Mouse (Mus musculus) neural tube, embryonic 15.5 days (tissue): ENCODE measurements around the gene Tmprss13. TPM values are rescaled to one million over a fixed set of nuclear protein-coding genes. Genes with fewer than 3 reads are reported as not detected.

Source experiments
- ATAC-seq: fragments of 200-750 bp; cut with Nextera tagmentation; 2 replicates; pipeline ENCODE4 v1.8.0; 2017; ENCODE audit warnings: mild to moderate bottlenecking, moderate TSS enrichment, moderate library complexity; ENCODE audit not compliant: low FRiP score
- H3K27ac ChIP-seq: fragments of 300-500 bp; sonication (generic); replicated peaks from 2 replicates; pipeline ENCODE4 v1.5.1; 2015; ENCODE audit warnings: mild to moderate bottlenecking, inconsistent platforms
- H3K27me3 ChIP-seq: fragments of 300-500 bp; sonication (generic); replicated peaks from 2 replicates; pipeline ENCODE4 v1.6.1; 2015; ENCODE audit warnings: inconsistent platforms
- H3K36me3 ChIP-seq: fragments of 300-500 bp; sonication (generic); 2 replicates; pipeline ENCODE4 v1.6.1; 2015; ENCODE audit warnings: inconsistent platforms
- H3K4me1 ChIP-seq: fragments of 300-500 bp; sonication (generic); 2 replicates; pipeline ENCODE4 v1.6.1; 2015; ENCODE audit warnings: inconsistent platforms
- H3K4me2 ChIP-seq: fragments of 300-500 bp; sonication (generic); 2 replicates; pipeline ENCODE4 v1.6.1; 2015; ENCODE audit warnings: inconsistent platforms, mild to moderate bottlenecking, moderate library complexity
- H3K4me3 ChIP-seq: fragments of 300-500 bp; sonication (generic); replicated peaks from 2 replicates; pipeline ENCODE4 v1.5.1; 2015; ENCODE audit warnings: mild to moderate bottlenecking, inconsistent platforms
- H3K9ac ChIP-seq: fragments of 300-500 bp; sonication (generic); replicated peaks from 2 replicates; pipeline ENCODE4 v1.6.1; 2015; ENCODE audit warnings: mild to moderate bottlenecking, inconsistent platforms
- H3K9me3 ChIP-seq: fragments of 300-500 bp; sonication (generic); replicated peaks from 2 replicates; pipeline ENCODE4 v1.6.1; 2016; ENCODE audit warnings: inconsistent platforms
- WGBS: fragments of 180-500 bp; shearing (Covaris S2); methylation state at CpG from one replicate; pipeline ENCODE4 v1.1.7; 2015; ENCODE audit warnings: mixed read lengths; 5-methylcytosine and 5-hydroxymethylcytosine counted together
- polyA plus RNA-seq: library from polyadenylated mRNA; unstranded; fragments of >200 nt; fragmentation: Nextera tagmentation; extraction: Ambion mirVana; gene quantifications from 2 replicates; pipeline ENCODE4 v1.2.1, GENCODE M21; 2015

Tmprss13 gene
- polyA plus RNA-seq, 1 experiment from 2014 or later, result 0.04 TPM

DNA sequence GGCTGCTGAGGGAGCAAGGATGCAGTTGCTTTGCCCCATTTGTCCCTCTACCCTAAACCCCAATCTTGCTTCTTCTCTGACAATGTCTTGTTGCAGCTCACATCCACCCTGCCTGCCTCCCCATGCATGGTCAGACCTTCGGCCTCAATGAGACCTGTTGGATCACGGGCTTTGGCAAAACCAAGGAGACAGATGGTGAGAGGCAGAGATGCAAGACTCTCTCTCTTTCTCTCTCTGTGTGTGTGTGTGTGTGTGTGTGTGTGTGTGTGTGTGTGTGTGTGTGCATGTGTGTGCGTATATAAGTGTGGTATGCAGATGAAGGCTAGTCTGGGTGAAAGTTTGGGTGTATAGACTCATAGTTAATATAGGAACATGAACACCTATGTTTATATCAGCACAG lies 24.2 kb downstream of the Tmprss13 start:
- no peaks in the 10 kb centered on the region for H3K4me1 ChIP-seq
- 92% methylated on average over 3 of the region's 3 CpGs for WGBS
- 0 out of 2 replicates have a peak, but pooled peaks cover 3% of the 10 kb centered on the region for H3K27me3 ChIP-seq
- ATAC-seq, result no peak
- H3K4me3 ChIP-seq, result no peak overlapping the region
- H3K9me3 ChIP-seq, result no peaks in the 10 kb centered on the region
- no peak overlapping the region for H3K27ac ChIP-seq
- no peak overlapping the region for H3K9ac ChIP-seq
- H3K4me2 ChIP-seq, result no peak overlapping the region
- H3K36me3 ChIP-seq, result no peaks in the 10 kb centered on the region

DNA sequence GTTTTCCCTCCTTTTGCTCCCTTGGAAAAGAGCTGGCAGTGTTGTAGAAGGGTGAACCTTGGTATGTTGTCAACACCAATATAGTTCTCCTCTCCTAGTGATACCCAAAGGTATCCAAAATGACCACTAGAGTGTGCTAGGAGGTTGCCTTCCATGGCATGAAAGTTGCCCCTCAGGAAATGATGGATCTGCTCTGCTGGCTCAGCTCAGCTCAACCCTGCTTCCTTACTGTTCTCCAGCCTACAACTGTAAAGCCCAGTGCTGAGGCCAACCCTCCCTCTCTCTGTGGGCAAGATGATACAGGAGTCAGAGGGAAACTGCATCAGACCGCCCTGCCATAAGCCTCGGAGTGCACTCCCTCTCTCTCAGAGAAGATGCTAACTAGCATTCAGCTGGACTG lies 26.6 kb downstream of the Tmprss13 start:
- Histone ChIP-seq H3K4me1 (no peaks in the 10 kb centered on the region), H3K4me3 (no peak overlapping the region), H3K27me3 (0 out of 2 replicates have a peak, but pooled peaks cover 3% of the 10 kb centered on the region), H3K27ac (no peak overlapping the region), H3K36me3 (no peaks in the 10 kb centered on the region), H3K9ac (no peak overlapping the region), H3K9me3 (no peaks in the 10 kb centered on the region), H3K4me2 (no peak overlapping the region)
- ATAC-seq, result no peak
- WGBS, result 75% methylated on average over 2 of the region's 2 CpGs

DNA sequence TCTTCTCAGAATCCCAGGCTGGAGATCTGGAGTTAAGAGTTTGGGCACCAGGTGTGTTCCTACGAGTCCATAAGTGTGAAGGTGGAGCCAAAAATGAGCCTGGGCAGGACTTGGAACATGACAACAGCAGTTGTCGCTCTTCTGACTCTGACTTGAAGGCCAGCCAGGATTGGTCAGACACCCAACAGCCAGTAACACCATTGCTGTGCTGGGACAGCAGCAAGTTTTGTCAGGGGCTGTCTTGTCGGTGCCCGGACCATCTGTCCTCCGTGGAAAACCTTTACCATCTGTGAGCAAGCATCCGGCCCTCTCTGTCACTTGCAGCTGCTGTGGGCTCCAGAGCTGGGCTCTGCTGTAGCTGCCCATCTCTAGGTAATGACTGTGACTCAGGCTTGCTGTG lies 27.4 kb downstream of the Tmprss13 start:
- 77% methylated on average over 6 of the region's 6 CpGs for WGBS
- no peak for ATAC-seq
- H3K4me3 ChIP-seq, result no peak overlapping the region
- no peak overlapping the region for H3K9ac ChIP-seq
- H3K27me3 ChIP-seq, result 0 out of 2 replicates have a peak, but pooled peaks cover 3% of the 10 kb centered on the region
- H3K9me3 ChIP-seq, result no peaks in the 10 kb centered on the region
- no peak overlapping the region for H3K4me2 ChIP-seq
- no peaks in the 10 kb centered on the region for H3K4me1 ChIP-seq
- H3K27ac ChIP-seq, result no peak overlapping the region
- no peaks in the 10 kb centered on the region for H3K36me3 ChIP-seq

DNA sequence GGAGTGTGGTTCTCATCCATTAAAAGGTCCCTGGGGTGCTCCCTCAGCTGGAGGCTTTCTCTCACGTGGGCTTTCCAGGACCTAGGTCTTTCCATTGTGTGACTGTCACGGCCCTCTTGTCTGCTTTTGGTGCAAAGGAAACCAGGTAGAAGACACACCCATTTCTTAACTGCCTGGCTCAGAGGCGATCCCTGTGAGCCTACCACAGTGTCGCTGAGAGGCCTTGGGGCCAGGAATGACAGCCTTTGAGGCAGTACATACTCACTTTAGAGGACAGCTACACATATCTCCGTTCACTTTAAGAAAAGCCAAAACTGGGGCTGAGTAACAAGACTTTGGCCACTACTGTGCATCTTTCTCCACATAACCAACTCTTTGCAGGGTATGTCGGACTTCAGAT lies 29.7 kb downstream of the Tmprss13 start:
- H3K9ac ChIP-seq, result no peak overlapping the region
- 75% methylated on average over 6 of the region's 6 CpGs for WGBS

DNA sequence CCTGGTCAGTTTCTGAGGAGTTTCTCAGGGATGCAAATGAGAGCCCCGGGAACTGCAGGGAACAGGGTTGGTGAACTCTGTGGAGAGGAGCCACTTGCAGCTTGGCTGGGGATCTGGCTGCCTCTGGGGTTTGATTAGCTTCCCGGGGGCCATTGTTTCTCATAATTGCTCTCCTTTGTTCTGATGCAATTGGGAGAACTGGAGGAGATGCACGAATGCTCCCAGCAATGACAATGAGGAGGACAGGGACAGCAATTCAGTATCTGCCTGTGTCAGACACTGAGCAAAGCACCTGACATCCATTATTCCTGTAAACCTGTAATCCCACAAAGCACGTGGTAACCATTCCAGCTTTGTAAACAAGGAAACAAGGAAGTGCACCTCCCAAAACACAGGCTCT lies 30.3 kb downstream of the Tmprss13 start:
- Histone ChIP-seq H3K9me3 (no peaks in the 10 kb centered on the region), H3K27ac (no peak overlapping the region), H3K4me2 (no peak overlapping the region), H3K4me3 (no peak overlapping the region), H3K4me1 (no peaks in the 10 kb centered on the region), H3K9ac (no peak overlapping the region), H3K36me3 (no peaks in the 10 kb centered on the region), H3K27me3 (0 out of 2 replicates have a peak, but pooled peaks cover 2% of the 10 kb centered on the region)
- 17% methylated on average over 4 of the region's 4 CpGs for whole genome bisulfite sequencing
- ATAC-seq, result no peak

More for the DNA sequence above, 29.7 kb downstream of the Tmprss13 start:
- Histone ChIP-seq H3K4me1 (no peaks in the 10 kb centered on the region), H3K4me2 (no peak overlapping the region), H3K4me3 (no peak overlapping the region), H3K36me3 (no peaks in the 10 kb centered on the region), H3K27me3 (0 out of 2 replicates have a peak, but pooled peaks cover 3% of the 10 kb centered on the region), H3K9me3 (no peaks in the 10 kb centered on the region), H3K27ac (no peak overlapping the region)
- ATAC-seq, result no peak

DNA sequence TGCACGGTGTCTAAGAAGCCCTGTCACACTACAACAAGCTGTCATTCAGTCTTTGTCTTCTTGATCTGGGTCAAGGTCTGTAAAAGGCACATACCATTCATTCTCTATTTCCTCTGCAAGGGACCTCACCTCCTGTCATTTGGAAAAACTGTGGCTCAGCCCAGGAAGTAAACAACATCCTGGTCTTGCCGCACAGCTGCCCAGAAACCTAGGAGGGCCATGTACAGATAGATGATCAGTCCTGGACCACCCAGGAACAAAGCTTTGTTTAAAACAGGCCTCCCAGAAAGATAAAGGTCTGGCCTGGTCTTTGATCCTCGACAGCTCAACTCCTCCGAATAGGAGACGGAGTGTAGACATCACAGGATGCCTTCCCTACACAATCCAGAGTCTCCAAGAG lies 31.0 kb downstream of the Tmprss13 start:
- Histone ChIP-seq H3K4me3 (no peak overlapping the region), H3K27me3 (no peaks in the 10 kb centered on the region), H3K27ac (no peak overlapping the region), H3K9ac (no peak overlapping the region), H3K4me1 (no peaks in the 10 kb centered on the region), H3K9me3 (no peaks in the 10 kb centered on the region), H3K36me3 (no peaks in the 10 kb centered on the region), H3K4me2 (no peak overlapping the region)
- ATAC-seq, result no peak
- WGBS, result 25% methylated on average over 5 of the region's 5 CpGs

DNA sequence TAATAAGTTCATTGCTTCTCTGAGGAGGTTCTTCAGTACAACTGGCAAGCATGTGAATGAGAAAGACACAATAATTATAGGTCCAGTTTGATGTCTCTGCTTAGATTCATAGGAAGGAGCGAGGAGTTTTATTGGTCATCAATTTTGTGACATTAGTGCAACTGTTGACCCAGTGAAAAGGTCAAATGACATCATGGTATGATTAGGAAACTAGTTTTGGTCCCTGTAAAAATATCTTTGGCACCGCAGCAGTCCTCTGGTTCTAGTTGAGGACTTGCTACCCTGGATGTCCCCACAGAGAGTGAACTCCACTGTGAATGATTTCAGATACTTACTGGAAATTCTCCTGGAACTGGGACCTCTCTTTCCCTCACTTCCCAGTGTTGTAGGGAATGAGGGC lies 36.3 kb downstream of the Tmprss13 start:
- WGBS, result 81% methylated on average over 2 of the region's 2 CpGs
- no peaks in the 10 kb centered on the region for H3K36me3 ChIP-seq
- H3K27ac ChIP-seq, result no peak overlapping the region
- no peaks in the 10 kb centered on the region for H3K4me1 ChIP-seq
- H3K9me3 ChIP-seq, result no peaks in the 10 kb centered on the region
- no peak for ATAC-seq
- no peak overlapping the region for H3K4me3 ChIP-seq
- H3K9ac ChIP-seq, result no peak overlapping the region
- H3K4me2 ChIP-seq, result no peak overlapping the region
- no peaks in the 10 kb centered on the region for H3K27me3 ChIP-seq

DNA sequence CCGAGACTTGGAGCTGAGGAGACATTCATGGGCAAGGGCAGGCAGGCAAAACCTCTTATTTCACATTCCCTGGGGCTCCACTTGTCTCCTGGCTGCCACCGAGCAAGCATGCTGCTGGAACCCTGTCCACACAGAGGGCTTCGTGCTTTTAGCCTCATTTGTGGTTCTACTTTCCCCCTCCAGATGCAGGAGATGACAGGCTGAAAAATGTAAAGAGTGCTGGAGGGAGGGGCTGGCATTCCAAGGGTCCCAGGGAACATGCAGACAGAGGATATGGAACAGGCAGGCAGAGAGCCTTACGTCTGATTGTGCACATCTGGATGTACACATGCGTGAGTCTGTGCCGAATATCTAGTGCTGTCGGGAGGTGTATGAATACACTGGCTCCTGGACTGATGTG lies 39.5 kb downstream of the Tmprss13 start:
- ATAC-seq, result no peak
- Histone ChIP-seq H3K9ac (no peak overlapping the region), H3K36me3 (no peaks in the 10 kb centered on the region), H3K4me3 (no peak overlapping the region), H3K9me3 (no peaks in the 10 kb centered on the region), H3K4me2 (no peak overlapping the region), H3K27me3 (no peaks in the 10 kb centered on the region), H3K27ac (no peak overlapping the region), H3K4me1 (no peaks in the 10 kb centered on the region)
- 68% methylated on average over 7 of the region's 7 CpGs for WGBS

DNA sequence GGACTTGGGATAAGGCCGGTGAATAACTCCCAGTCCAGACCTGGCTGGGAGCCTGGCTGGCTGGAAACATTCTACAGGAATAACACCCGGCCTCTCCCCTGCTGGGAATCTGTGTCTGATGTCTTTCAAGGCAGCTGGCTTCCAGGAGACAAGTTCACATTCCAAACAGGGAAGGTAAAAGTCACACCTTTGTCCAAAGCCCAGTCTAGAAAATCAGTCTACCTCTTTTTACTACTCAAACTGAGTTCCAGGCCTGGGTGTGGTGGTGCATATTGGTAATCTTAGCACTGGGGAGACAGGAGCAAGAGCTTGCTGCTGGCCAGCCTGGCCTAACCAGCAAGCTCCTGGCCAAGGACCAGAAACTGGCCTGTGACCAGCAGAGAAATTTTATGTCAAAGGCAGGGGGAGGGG lies 43.2 kb downstream of the Tmprss13 start:
- Histone ChIP-seq H3K9me3 (no peaks in the 10 kb centered on the region), H3K4me3 (no peak overlapping the region), H3K4me2 (no peak overlapping the region), H3K27me3 (no peaks in the 10 kb centered on the region), H3K9ac (no peak overlapping the region), H3K4me1 (peaks cover 4% of the 10 kb centered on the region; the same call in 1 of the 2 replicates), H3K36me3 (no peaks in the 10 kb centered on the region), H3K27ac (no peak overlapping the region)
- 46% methylated on average over 2 of the region's 2 CpGs for WGBS
- no peak for ATAC-seq

DNA sequence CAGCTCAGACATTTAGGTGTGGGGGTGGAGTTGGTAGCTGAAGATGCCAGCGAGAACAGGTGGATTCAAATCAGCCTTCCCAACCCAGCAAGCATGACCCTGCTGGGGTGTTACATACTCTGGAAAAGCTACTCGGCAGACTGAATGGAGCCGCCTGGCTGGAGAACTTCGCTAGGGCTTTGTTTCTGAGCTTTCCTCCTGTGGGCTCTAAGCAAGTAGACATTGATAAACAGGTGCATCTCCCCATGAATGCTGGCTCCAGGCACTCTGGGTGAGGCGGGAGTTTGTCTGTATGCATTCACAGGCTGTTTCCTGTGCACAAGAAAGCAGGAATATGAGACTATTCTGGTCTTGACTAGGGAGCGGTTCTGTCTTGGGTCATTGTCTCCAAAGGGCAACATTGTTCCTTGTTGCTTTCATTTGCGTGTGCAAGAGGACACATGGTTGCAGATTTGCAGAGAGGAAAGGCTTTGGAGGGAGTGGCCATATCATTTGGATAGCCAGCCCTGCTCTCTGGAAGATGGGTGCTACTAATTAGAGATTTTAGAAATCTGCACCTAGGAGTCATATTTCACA lies 44.8 kb downstream of the Tmprss13 start:
- no peak overlapping the region for H3K27ac ChIP-seq
- H3K9ac ChIP-seq, result no peak overlapping the region
- H3K9me3 ChIP-seq, result no peaks in the 10 kb centered on the region
- H3K4me1 ChIP-seq, result peaks cover 4% of the 10 kb centered on the region; the same call in 1 of the 2 replicates
- no peak overlapping the region for H3K4me3 ChIP-seq
- no peak overlapping the region for H3K4me2 ChIP-seq
- no peak for ATAC-seq
- H3K36me3 ChIP-seq, result no peaks in the 10 kb centered on the region
- H3K27me3 ChIP-seq, result no peaks in the 10 kb centered on the region; the same call in 1 of the 2 replicates
- 60% methylated on average over 7 of the region's 7 CpGs for WGBS

DNA sequence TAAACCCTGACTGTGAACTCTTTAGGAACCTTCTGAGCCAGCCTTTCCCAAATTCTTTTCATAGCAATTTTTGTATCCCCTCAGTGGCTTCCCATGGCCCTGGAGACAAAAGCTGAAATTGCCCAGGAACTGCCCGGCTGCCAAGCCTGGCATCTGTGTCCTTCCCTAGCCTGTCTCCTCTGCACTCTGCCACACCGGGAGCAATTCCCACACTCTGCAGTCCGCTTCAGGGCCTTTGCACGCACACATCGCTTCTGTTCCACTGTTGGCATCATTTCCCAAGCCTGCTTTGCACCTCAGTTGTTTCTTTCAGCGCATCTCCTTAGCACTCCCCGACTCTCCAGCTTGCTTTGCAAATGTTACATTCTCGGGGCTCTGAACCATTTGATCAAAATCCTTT lies 48.8 kb downstream of the Tmprss13 start:
- H3K27me3 ChIP-seq, result no peaks in the 10 kb centered on the region; the same call in 1 of the 2 replicates
- no peak for ATAC-seq
- WGBS, result 69% methylated on average over 8 of the region's 8 CpGs
- H3K9me3 ChIP-seq, result no peaks in the 10 kb centered on the region
- H3K27ac ChIP-seq, result no peak overlapping the region
- H3K4me3 ChIP-seq, result no peak overlapping the region
- peaks cover 32% of the 10 kb centered on the region for H3K4me1 ChIP-seq
- H3K36me3 ChIP-seq, result no peaks in the 10 kb centered on the region
- no peak overlapping the region for H3K4me2 ChIP-seq
- no peak overlapping the region for H3K9ac ChIP-seq

DNA sequence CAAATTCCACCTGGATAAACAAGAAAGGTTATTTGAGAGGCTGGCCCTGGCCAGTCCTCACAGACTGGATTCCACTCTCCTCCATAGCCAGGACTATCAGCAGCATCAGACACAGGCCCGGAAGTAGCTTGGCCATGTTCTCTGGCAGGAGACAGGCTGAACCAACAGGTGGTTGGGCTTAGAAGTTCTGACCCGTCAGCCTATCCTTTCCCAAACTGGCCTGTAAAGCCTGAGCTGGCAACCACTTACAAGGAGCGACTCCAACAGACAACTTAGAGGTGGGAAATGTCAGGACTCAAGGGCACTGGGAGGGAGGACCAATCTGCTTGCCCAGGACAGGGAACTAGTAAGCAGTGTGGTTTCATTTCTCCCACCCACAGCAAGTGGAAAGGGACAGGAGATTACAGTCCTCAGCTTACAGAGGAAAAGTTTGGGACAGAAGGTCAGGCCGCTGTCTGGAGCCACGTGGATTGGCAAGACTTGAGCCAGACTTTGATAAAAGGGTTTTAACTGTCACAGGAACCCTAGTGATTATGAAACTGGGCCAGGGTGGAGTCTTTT lies 49.5 kb downstream of the Tmprss13 start:
- Histone ChIP-seq H3K9ac (no peak overlapping the region), H3K4me2 (no peak overlapping the region), H3K36me3 (no peaks in the 10 kb centered on the region), H3K9me3 (no peaks in the 10 kb centered on the region), H3K4me1 (peaks cover 39% of the 10 kb centered on the region), H3K27ac (no peak overlapping the region), H3K4me3 (no peak overlapping the region), H3K27me3 (no peaks in the 10 kb centered on the region; the same call in 1 of the 2 replicates)
- WGBS, result 81% methylated on average over 5 of the region's 5 CpGs
- no peak for ATAC-seq
